Mouse (Mus musculus): ENCODE measurements at regions not wholly inside any gene's neighbourhood (a gene's known extent, or its start where the extent isn't known, plus 50 kb on each side); places are given as distances from the start of the nearest gene placed in this dataset.

DNA sequence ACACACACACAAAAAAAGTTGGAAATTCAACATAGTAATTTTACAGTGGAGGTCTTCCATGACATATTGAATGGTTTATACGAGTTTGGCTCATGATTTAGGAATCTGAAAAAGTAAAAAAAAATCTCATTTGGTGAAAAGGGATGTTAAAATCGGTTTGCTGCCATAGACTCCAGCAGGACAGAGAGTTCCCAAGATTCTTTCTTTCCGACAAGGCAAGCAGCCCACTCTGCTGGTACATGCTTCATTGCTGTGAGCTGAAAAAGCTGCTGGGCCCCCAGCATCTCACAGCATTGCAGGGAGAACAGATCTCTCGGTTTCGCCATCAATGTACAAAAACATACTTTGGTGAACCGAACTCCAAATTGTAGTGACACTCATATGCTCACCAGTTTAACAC lies 125.8 kb upstream of the Mpdz start:
- peaks cover 38% of the 10 kb centered on the region for H3K4me1 ChIP-seq
- H3K9me3 ChIP-seq = no peaks in the 10 kb centered on the region
- 60% methylated on average over 6 of the region's 6 CpGs for WGBS
- peak; percentile 30; the same call in 1 of the 2 replicates for ATAC-seq (ENCODE audit: low FRiP score)
- peaks cover under 1% of the 10 kb centered on the region; the same call in 1 of the 2 replicates for H3K27me3 ChIP-seq
- H3K4me2 ChIP-seq = no peak overlapping the region
- peak overlapping the region; percentile 74; the same call in 1 of the 2 replicates for H3K27ac ChIP-seq
- no peaks in the 10 kb centered on the region for H3K36me3 ChIP-seq (replicated peaks)
- no peak overlapping the region for H3K4me3 ChIP-seq (replicated peaks)
- no peak overlapping the region for H3K9ac ChIP-seq

DNA sequence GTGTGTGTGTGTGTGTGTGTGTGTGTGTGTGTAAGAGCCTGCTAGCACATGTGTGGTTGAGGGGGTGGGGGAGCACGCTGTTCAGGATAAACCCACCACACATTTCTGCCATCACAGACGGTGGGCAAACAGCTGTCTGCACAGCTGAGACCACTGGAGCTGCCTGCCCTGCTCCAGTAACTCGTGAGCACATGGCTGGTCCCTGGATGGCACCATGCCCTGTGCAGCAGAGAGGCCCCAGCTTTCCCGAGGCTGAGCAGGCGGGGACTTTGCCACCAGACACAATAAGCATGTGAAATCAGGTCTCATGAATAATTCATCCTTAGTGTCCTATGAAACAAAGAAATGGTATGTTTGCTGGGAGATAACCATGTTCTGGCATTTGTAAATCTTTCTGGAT lies 125.3 kb upstream of the Mpdz start:
- peak overlapping the region; percentile 74 for H3K27ac ChIP-seq
- peaks cover 38% of the 10 kb centered on the region for H3K4me1 ChIP-seq
- no peaks in the 10 kb centered on the region for H3K9me3 ChIP-seq
- peaks cover 6% of the 10 kb centered on the region; the same call in 1 of the 2 replicates for H3K27me3 ChIP-seq
- H3K4me3 ChIP-seq (replicated peaks) = no peak overlapping the region
- peak; percentile 97 for ATAC-seq (ENCODE audit: low FRiP score)
- no peaks in the 10 kb centered on the region for H3K36me3 ChIP-seq (replicated peaks)
- WGBS = 14% methylated on average over 5 of the region's 5 CpGs
- no peak overlapping the region for H3K9ac ChIP-seq
- no peak overlapping the region for H3K4me2 ChIP-seq

DNA sequence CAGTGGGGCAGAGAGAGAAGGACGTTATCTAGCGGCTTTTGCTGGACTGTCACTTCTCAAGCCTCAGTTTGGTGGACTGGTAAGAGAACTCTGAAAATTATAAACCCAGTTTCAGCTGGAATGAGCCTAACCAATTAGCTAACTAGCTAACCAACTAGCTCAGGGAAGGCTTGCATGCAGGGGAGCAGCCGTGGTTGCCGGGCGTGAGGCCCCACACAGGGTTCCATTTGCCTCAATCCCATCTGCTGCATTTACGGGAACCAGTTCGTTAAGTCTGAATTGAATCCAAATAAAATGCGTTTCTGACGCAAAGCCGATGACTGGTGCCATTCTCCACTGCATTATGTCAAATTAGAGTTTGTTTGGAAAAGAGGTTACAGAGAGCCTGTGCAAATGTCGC lies 123.9 kb upstream of the Mpdz start:
- 42% methylated on average over 11 of the region's 11 CpGs for WGBS
- Histone ChIP-seq H3K27ac (peak overlapping the region; percentile 68), H3K4me2 (no peak overlapping the region), H3K36me3 (replicated peaks) (no peaks in the 10 kb centered on the region), H3K9ac (no peak overlapping the region), H3K27me3 (peaks cover 10% of the 10 kb centered on the region; the same call in 1 of the 2 replicates), H3K4me3 (replicated peaks) (no peak overlapping the region), H3K4me1 (peaks cover 39% of the 10 kb centered on the region), H3K9me3 (no peaks in the 10 kb centered on the region)
- no peak for ATAC-seq (ENCODE audit: low FRiP score)

DNA sequence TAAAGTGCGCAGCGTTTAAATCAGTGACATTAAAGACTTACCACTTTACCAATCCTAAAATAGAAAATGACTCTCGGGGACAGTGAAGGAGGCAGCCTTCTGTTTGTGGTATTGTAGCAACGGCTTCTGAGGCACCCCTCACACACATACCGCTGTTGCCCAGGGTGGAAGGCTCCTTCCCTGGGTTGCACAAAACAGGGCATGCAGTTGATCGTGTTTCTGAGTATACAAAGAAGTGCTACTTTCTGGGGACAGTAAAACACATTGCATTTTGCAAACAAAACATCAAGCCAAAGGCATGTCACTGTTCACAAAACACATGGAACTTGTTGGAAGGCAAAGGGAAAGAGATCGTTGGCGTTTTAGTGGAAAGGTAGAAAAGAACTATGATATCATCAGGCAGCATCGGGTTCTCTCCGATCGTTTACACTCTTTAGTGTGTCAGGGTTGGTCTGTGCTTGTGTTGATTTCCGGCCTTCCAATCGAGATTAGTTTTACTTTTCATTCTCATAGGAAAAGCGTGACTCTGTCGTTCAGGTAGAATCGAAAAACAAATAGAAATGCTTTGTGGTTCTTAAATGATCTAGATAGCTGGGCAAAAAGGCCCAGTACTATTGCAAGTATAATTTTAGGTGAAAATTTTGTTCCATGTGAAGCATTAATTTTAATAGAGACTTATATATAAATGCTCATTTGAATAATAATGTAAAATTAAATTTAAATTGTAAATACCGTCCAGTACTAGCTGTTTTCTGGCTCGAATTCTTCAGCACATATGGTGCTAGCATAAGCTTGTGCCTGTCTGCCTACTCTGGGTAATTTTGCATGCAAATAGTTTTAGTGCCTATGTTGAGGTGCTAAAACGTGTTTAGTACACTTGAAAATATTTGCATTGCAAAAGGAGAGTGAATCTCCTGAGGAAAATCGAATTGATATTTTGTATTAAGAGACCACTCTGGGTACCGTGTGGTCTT lies 123.1 kb upstream of the Mpdz start:
- Histone ChIP-seq H3K4me2 (no peak overlapping the region), H3K4me3 (replicated peaks) (no peak overlapping the region), H3K27me3 (peaks cover 10% of the 10 kb centered on the region; the same call in 1 of the 2 replicates), H3K4me1 (peaks cover 45% of the 10 kb centered on the region), H3K9me3 (no peaks in the 10 kb centered on the region), H3K9ac (no peak overlapping the region), H3K27ac (no peak overlapping the region; the same call in 1 of the 2 replicates), H3K36me3 (replicated peaks) (no peaks in the 10 kb centered on the region)
- ATAC-seq (ENCODE audit: low FRiP score) = no peak
- WGBS = 77% methylated on average over 21 of the region's 21 CpGs

DNA sequence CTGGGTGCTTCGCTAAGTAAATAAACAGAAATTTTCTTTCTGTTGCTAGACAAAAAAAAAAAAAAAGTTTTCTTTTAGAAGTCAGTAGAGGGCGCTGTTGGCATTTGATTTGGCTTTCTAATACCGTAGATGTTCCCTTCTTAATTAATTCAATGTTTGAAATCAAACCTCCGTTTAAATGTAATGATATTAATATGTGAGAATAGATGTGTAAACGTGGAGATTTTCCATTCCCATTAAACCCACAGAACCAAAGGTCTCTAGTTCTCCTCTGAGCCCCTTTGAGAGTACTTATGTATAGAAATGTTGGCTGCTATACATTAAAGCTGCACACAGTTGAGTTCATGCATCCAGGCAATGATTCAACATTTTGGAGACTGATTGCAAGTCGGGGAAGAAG lies 121.8 kb upstream of the Mpdz start:
- Histone ChIP-seq H3K9me3 (no peaks in the 10 kb centered on the region), H3K36me3 (replicated peaks) (no peaks in the 10 kb centered on the region), H3K4me1 (peaks cover 45% of the 10 kb centered on the region), H3K9ac (no peak overlapping the region), H3K4me3 (replicated peaks) (no peak overlapping the region), H3K27me3 (peaks cover 10% of the 10 kb centered on the region; the same call in 1 of the 2 replicates), H3K27ac (no peak overlapping the region), H3K4me2 (0 out of 2 replicates have a peak overlapping the region, but pooled peaks have one; percentile 15)
- ATAC-seq (ENCODE audit: low FRiP score) = no peak
- 10% methylated on average over 6 of the region's 6 CpGs for WGBS

DNA sequence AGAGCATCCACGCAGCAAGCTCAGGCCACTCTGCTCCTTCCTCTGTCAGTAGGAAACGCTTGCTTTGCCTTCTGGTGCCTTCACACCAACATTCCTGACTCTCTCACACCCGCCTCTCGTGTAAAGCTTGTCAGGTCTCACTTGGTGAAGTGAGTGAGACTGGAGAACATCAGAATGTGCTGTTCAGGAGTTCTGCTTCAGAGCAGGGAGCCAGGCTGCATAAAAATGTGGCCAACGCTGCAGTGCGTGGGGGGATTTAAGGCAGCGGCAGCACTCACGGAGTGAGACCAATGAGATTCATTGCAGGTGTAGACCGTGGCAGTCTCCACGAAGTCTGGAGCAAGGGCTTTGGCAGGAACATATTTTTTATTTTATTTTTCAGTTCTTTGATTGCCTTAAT lies 121.0 kb upstream of the Mpdz start:
- WGBS = 62% methylated on average over 10 of the region's 10 CpGs
- peaks cover 10% of the 10 kb centered on the region; the same call in 1 of the 2 replicates for H3K27me3 ChIP-seq
- no peak overlapping the region for H3K4me3 ChIP-seq (replicated peaks)
- peaks cover 38% of the 10 kb centered on the region for H3K4me1 ChIP-seq
- no peak overlapping the region for H3K27ac ChIP-seq
- ATAC-seq (ENCODE audit: low FRiP score) = no peak
- no peak overlapping the region for H3K4me2 ChIP-seq
- H3K9me3 ChIP-seq = no peaks in the 10 kb centered on the region
- H3K36me3 ChIP-seq (replicated peaks) = no peaks in the 10 kb centered on the region
- no peak overlapping the region for H3K9ac ChIP-seq

DNA sequence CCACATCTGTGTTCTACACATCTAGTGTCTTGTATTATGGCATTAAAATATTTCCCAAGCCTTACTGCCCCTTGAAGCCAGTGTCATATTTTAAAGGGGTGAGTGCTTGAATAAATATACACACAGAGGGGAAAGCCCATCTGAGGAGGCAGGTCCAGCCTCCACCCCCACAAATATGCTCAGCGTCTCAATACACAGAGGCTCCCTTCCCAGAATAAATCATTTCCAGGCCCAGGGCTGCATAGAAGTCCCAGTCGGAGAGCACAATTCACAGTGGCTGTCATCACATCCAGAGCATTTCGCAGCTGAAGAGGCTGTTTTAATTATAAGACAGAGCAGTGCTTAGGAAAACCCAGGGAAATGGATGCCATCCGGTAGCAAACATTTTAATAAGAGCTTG lies 118.8 kb upstream of the Mpdz start:
- 66% methylated on average over 4 of the region's 4 CpGs for WGBS
- ATAC-seq (ENCODE audit: low FRiP score) = no peak

DNA sequence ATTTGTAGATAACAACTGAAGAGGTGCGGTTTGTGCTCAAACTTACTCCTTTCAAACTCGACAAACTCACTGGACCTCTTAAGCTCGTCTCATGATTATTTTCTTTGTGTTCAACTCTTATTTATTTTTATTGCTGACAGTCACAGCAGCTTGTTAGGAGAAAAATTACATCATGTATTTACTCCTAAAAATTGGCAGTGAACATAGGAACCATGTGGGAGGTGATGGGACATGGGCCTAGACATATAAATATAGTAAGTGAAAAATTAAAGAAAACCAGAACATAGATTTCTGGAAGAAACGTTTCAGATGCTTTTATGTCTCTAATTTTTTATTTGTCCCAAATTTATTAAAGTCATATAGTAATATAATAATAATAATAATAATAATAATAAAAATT lies 108.2 kb upstream of the Mpdz start:
- Histone ChIP-seq H3K4me3 (replicated peaks) (no peak overlapping the region), H3K27me3 (no peaks in the 10 kb centered on the region), H3K4me1 (no peaks in the 10 kb centered on the region), H3K27ac (no peak overlapping the region), H3K9ac (no peak overlapping the region), H3K4me2 (no peak overlapping the region), H3K36me3 (replicated peaks) (no peaks in the 10 kb centered on the region), H3K9me3 (no peaks in the 10 kb centered on the region)
- no peak for ATAC-seq (ENCODE audit: low FRiP score)
- 84% methylated on average over 4 of the region's 4 CpGs for WGBS

More for the DNA sequence above, 118.8 kb upstream of the Mpdz start:
- peaks cover 10% of the 10 kb centered on the region; the same call in 1 of the 2 replicates for H3K27me3 ChIP-seq
- H3K27ac ChIP-seq = no peak overlapping the region
- H3K9ac ChIP-seq = no peak overlapping the region
- peaks cover 18% of the 10 kb centered on the region for H3K4me1 ChIP-seq
- H3K4me2 ChIP-seq = no peak overlapping the region
- no peaks in the 10 kb centered on the region for H3K9me3 ChIP-seq
- H3K36me3 ChIP-seq (replicated peaks) = no peaks in the 10 kb centered on the region
- H3K4me3 ChIP-seq (replicated peaks) = no peak overlapping the region

DNA sequence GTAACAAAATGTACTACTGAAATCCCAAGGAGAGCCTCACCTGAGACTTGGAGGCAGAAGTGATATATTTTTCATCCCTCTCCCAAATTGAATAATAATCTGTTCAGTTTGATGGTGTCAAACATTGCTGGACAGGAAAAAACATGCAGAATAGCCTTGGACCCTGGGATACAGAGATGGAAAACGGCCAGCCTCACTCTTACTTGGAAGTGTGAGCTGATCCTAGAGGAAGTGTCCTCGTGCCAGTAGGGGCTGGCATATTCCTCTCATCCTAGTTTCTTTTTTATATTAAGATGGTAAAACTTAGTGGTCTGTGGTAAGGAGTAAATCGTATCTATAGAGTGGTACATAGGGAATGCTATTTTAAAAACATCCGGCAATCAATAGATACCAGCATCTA lies 107.6 kb upstream of the Mpdz start:
- 88% methylated on average over 4 of the region's 4 CpGs for WGBS
- no peaks in the 10 kb centered on the region for H3K36me3 ChIP-seq (replicated peaks)
- H3K4me3 ChIP-seq (replicated peaks) = no peak overlapping the region
- no peaks in the 10 kb centered on the region for H3K4me1 ChIP-seq
- ATAC-seq (ENCODE audit: low FRiP score) = no peak
- H3K4me2 ChIP-seq = no peak overlapping the region
- no peak overlapping the region for H3K27ac ChIP-seq
- no peaks in the 10 kb centered on the region for H3K9me3 ChIP-seq
- no peak overlapping the region for H3K9ac ChIP-seq
- no peaks in the 10 kb centered on the region for H3K27me3 ChIP-seq

DNA sequence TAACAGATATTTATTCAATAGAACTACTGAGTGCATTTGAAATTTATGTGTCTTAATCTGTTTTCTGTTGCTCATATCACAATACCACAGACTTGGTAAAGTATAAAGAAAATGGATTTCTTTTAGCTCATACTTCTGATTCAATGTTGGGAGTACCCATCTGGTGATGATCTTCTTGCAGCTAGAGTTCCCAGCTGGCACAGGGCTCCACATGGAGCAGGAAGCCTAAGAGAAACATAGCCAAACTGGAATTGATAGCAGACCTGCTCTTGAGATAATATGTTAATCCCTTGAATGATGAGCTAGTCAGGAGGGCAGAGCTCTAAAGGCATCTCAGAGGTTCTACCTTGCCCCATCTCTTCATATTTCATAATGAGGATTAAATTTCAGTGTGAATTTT lies 97.9 kb upstream of the Mpdz start:
- no peak for ATAC-seq (ENCODE audit: low FRiP score)
- H3K9ac ChIP-seq = no peak overlapping the region

DNA sequence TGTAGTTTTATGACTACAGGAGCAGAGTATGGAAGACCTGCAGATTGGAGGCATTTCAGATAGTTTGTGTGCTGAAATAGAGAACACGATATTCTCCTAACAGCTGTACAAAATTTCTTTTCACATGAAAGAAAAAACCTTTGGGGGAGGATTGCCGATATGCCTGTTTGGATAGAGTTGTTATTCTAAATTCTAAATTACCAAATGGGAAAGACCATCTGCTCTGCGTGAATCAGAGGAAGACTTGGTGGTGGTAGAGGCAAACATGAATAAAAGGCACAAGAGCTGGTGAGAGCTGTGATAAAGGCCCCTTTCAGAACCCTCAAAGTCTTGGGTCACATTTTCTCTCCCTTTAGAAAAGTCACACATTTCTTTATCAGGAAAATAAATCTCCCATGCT lies 96.9 kb upstream of the Mpdz start:
- no peaks in the 10 kb centered on the region for H3K4me1 ChIP-seq
- H3K27ac ChIP-seq = no peak overlapping the region
- no peaks in the 10 kb centered on the region for H3K9me3 ChIP-seq
- 82% methylated on average over 3 of the region's 3 CpGs for WGBS
- no peaks in the 10 kb centered on the region for H3K27me3 ChIP-seq
- no peak overlapping the region for H3K4me2 ChIP-seq
- ATAC-seq (ENCODE audit: low FRiP score) = no peak
- H3K4me3 ChIP-seq (replicated peaks) = no peak overlapping the region
- H3K36me3 ChIP-seq (replicated peaks) = no peaks in the 10 kb centered on the region
- H3K9ac ChIP-seq = no peak overlapping the region

More for the DNA sequence above, 97.9 kb upstream of the Mpdz start:
- no peak overlapping the region for H3K4me2 ChIP-seq
- H3K4me3 ChIP-seq (replicated peaks) = no peak overlapping the region
- H3K9me3 ChIP-seq = no peaks in the 10 kb centered on the region
- no peaks in the 10 kb centered on the region for H3K27me3 ChIP-seq
- H3K36me3 ChIP-seq (replicated peaks) = no peaks in the 10 kb centered on the region
- no peaks in the 10 kb centered on the region for H3K4me1 ChIP-seq
- no peak overlapping the region for H3K27ac ChIP-seq

DNA sequence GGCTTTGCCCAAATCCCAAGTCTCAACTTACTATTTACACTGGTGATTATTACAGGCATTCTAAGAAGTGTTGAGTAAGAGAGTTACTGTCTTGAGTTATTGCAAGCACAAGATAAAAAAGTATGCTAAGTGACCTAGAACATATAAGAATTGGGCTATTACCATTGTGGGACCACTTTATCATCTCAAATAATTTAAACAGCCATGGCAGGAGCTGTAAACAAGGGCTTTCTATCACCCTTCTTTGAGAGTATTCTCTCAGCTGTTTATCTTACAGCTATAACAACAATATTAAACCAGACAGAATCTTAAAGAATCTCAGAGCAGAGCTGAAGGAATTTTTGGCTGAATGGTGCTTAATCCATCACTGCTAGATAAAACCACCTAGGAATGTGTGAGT lies 94.2 kb upstream of the Mpdz start:
- no peaks in the 10 kb centered on the region for H3K27me3 ChIP-seq
- ATAC-seq (ENCODE audit: low FRiP score) = no peak

DNA sequence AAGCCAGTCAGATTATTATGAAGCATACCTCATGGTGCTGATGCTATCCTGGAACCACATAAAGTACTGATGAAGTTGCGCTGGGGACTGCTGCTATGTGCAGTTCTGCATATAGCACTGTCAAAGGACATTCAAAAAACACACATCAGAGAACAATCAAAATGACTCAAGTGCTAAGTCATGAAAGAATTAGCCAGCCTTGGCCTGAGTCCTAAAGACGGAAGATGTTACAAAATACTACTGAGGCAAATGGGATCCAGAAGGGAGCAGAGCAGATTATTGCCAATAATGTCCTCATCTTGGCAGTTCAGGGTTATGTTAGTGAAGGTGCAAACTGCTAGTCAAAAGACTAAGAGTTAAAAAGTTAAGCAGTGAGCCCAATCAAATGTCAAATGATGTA lies 87.9 kb upstream of the Mpdz start:
- H3K9ac ChIP-seq = no peak overlapping the region
- no peak overlapping the region for H3K4me3 ChIP-seq (replicated peaks)

More for the DNA sequence above, 94.2 kb upstream of the Mpdz start:
- Histone ChIP-seq H3K9me3 (no peaks in the 10 kb centered on the region), H3K4me2 (no peak overlapping the region), H3K27ac (no peak overlapping the region), H3K36me3 (replicated peaks) (no peaks in the 10 kb centered on the region), H3K9ac (no peak overlapping the region), H3K4me1 (no peaks in the 10 kb centered on the region), H3K4me3 (replicated peaks) (no peak overlapping the region)

More for the DNA sequence above, 87.9 kb upstream of the Mpdz start:
- H3K27ac ChIP-seq = no peak overlapping the region
- ATAC-seq (ENCODE audit: low FRiP score) = no peak
- no peaks in the 10 kb centered on the region for H3K36me3 ChIP-seq (replicated peaks)
- 84% methylated on average over 2 of the region's 2 CpGs for WGBS
- no peaks in the 10 kb centered on the region for H3K9me3 ChIP-seq
- H3K4me2 ChIP-seq = no peak overlapping the region
- H3K4me1 ChIP-seq = no peaks in the 10 kb centered on the region
- H3K27me3 ChIP-seq = no peaks in the 10 kb centered on the region

All from forebrain, embryonic 12.5 days (tissue).